13 mouse cellular contexts compared by ENCODE assay signal in the genomic region with DNA sequence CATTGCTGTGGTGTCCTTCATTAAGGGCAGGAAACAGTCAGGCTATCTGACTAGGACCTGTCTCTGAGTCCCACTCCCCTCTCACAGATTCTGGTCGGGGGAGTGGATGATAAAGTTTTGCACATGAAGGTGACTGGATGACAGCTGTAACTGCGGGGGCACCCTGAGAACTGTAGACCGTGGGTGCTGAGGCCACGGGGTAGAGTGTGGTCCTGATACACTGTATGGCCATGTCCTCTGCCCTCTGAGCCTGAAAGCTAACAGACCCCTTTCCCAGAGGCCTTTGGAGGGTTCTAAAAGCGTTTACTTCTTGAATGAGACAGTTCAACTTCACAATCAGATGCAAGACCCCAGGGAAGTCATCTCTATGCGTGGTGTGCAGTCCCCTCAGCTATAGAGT.
DNase-seq lines count a peak whose midpoint lies in the region; ATAC-seq and TF ChIP-seq lines count a peak whose summit lies in the region.
"Had no signal": no experiment of that assay in that cellular context is flagged by ENCODE, and none has a peak within 500 bp of the region (broad histone marks: within the 10 kb centered on the region; RNA-seq: fewer than 3 reads in every experiment).

No protein-coding gene starts in this region.

- peak; percentile 29; the same call in 1 of the 2 replicates for ATAC-seq in forebrain, embryonic 11.5 days (replicated peaks; ENCODE audit: low FRiP score)
- ATAC-seq in forebrain, postnatal 0 days = no peak
- no peak for ATAC-seq in limb, embryonic 13.5 days (ENCODE audit: low FRiP score, low read depth)
- 0 out of 2 replicates have a peak, but pooled peaks have one; percentile 5 for ATAC-seq in neural tube, embryonic 14.5 days (ENCODE audit: low read depth)
- no peak for ATAC-seq in liver, postnatal 0 days
- ATAC-seq: inflammation-experienced regulatory T-cells, adult 6 months had no signal

- H3K9ac ChIP-seq in forebrain, embryonic 11.5 days (ENCODE audit: low read length) = peak overlapping the region; percentile 20; the same call in 1 of the 2 replicates
- no peak overlapping the region for H3K9ac ChIP-seq in forebrain, postnatal 0 days
- peak overlapping the region; percentile 19; the same call in 1 of the 2 replicates for H3K9ac ChIP-seq in limb, embryonic 13.5 days
- no peak overlapping the region for H3K9ac ChIP-seq in neural tube, embryonic 14.5 days (replicated peaks; ENCODE audit: low read depth, low read length)
- no peak overlapping the region for H3K9ac ChIP-seq in liver, postnatal 0 days (replicated peaks)
- H3K9ac ChIP-seq: heart, embryonic 15.5 days; kidney, embryonic 15.5 days; lung, embryonic 15.5 days had no signal

- TF ChIP-seq CTCF in forebrain, postnatal 0 days (IDR thresholded peaks at IDR 0.05; ENCODE audit: low read depth) = no peak
- no peak for TF ChIP-seq CTCF in liver, postnatal 0 days (IDR thresholded peaks at IDR 0.05; ENCODE audit: low read depth)

- no peaks in the 10 kb centered on the region for H3K27me3 ChIP-seq in forebrain, embryonic 11.5 days (ENCODE audit: control insufficient read depth, insufficient read depth, low read length)
- H3K27me3 ChIP-seq in forebrain, postnatal 0 days (ENCODE audit: insufficient read depth, low read length) = no peaks in the 10 kb centered on the region
- peaks cover 6% of the 10 kb centered on the region; the same call in 1 of the 2 replicates for H3K27me3 ChIP-seq in limb, embryonic 13.5 days
- no peaks in the 10 kb centered on the region for H3K27me3 ChIP-seq in neural tube, embryonic 14.5 days (ENCODE audit: control insufficient read depth, insufficient read depth, low read length)
- no peaks in the 10 kb centered on the region; the same call in 1 of the 2 replicates for H3K27me3 ChIP-seq in liver, postnatal 0 days (ENCODE audit: insufficient read depth, low read length)
- H3K27me3 ChIP-seq: lung, embryonic 15.5 days had no signal

- TF ChIP-seq EP300 in liver, postnatal 0 days (IDR thresholded peaks at IDR 0.05; ENCODE audit: low read depth) = no peak

- WGBS in forebrain, embryonic 11.5 days = 37% methylated on average over 6 of the region's 6 CpGs
- 29% methylated on average over 6 of the region's 6 CpGs for WGBS in forebrain, postnatal 0 days
- WGBS in limb, embryonic 13.5 days = 73% methylated on average over 6 of the region's 6 CpGs
- WGBS in neural tube, embryonic 14.5 days = 40% methylated on average over 6 of the region's 6 CpGs
- WGBS in liver, postnatal 0 days (ENCODE audit: insufficient replicate concordance) = 52% methylated on average over 6 of the region's 6 CpGs

- H3K4me1 ChIP-seq in forebrain, embryonic 11.5 days (replicated peaks; ENCODE audit: control insufficient read depth, insufficient read depth, low read length) = peaks cover 20% of the 10 kb centered on the region
- H3K4me1 ChIP-seq in forebrain, postnatal 0 days (ENCODE audit: insufficient read depth) = no peaks in the 10 kb centered on the region; the same call in 1 of the 2 replicates
- H3K4me1 ChIP-seq in limb, embryonic 13.5 days = peaks cover 12% of the 10 kb centered on the region
- H3K4me1 ChIP-seq in neural tube, embryonic 14.5 days (ENCODE audit: control insufficient read depth, insufficient read depth, low read length) = peaks cover 7% of the 10 kb centered on the region; the same call in 1 of the 2 replicates
- H3K4me1 ChIP-seq in liver, postnatal 0 days (ENCODE audit: insufficient read depth) = no peaks in the 10 kb centered on the region

- peak overlapping the region; percentile 47 for H3K4me2 ChIP-seq in forebrain, embryonic 11.5 days (ENCODE audit: low read depth, low read length, severe bottlenecking)
- no peak overlapping the region for H3K4me2 ChIP-seq in forebrain, postnatal 0 days (ENCODE audit: low read depth)
- no peak overlapping the region for H3K4me2 ChIP-seq in limb, embryonic 13.5 days (replicated peaks)
- no peak overlapping the region for H3K4me2 ChIP-seq in neural tube, embryonic 14.5 days (ENCODE audit: low read depth, low read length)
- H3K4me2 ChIP-seq in liver, postnatal 0 days (ENCODE audit: low read depth, low read length) = no peak overlapping the region
- H3K4me2 ChIP-seq: kidney, embryonic 15.5 days; lung, embryonic 15.5 days had no signal

- DNase-seq in forebrain, embryonic 11.5 days (ENCODE audit: low spot score) = no peak
- DNase-seq in forebrain, postnatal 0 days = peak; percentile 3
- DNase-seq in liver, postnatal 0 days = no peak
- no peak for DNase-seq in c-Kit-positive CD71-positive TER-119-positive erythroid progenitor cells, embryonic 14.5 days (ENCODE audit: low spot score)
- DNase-seq in adrenal gland, adult 2 months = no peak
- DNase-seq: gastrocnemius, postnatal 10 days had no signal

- peak overlapping the region; percentile 90 for H3K27ac ChIP-seq in forebrain, embryonic 11.5 days (ENCODE audit: low read depth, low read length)
- no peak overlapping the region for H3K27ac ChIP-seq in forebrain, postnatal 0 days (ENCODE audit: low read depth, low read length)
- H3K27ac ChIP-seq in limb, embryonic 13.5 days = no peak overlapping the region
- H3K27ac ChIP-seq in neural tube, embryonic 14.5 days (ENCODE audit: low read depth, low read length) = 0 out of 2 replicates have a peak overlapping the region, but pooled peaks have one; percentile 10
- no peak overlapping the region for H3K27ac ChIP-seq in liver, postnatal 0 days (ENCODE audit: low read depth)
- H3K27ac ChIP-seq: heart, embryonic 15.5 days; kidney, embryonic 15.5 days; layer of hippocampus, adult 2 months; lung, embryonic 15.5 days had no signal

- no peak overlapping the region for H3K4me3 ChIP-seq in forebrain, embryonic 11.5 days (ENCODE audit: low read depth, low read length)
- no peak overlapping the region for H3K4me3 ChIP-seq in forebrain, postnatal 0 days (ENCODE audit: low read depth, low read length)
- no peak overlapping the region for H3K4me3 ChIP-seq in limb, embryonic 13.5 days
- H3K4me3 ChIP-seq in neural tube, embryonic 14.5 days (ENCODE audit: low read depth, low read length) = no peak overlapping the region
- no peak overlapping the region for H3K4me3 ChIP-seq in liver, postnatal 0 days (ENCODE audit: low read depth, low read length)
- H3K4me3 ChIP-seq: heart, embryonic 15.5 days; kidney, embryonic 15.5 days; layer of hippocampus, adult 2 months; lung, embryonic 15.5 days had no signal

- no peaks in the 10 kb centered on the region for H3K9me3 ChIP-seq in forebrain, embryonic 11.5 days (ENCODE audit: control insufficient read depth, low read length)
- H3K9me3 ChIP-seq in forebrain, postnatal 0 days (ENCODE audit: low read length) = no peaks in the 10 kb centered on the region
- H3K9me3 ChIP-seq in limb, embryonic 13.5 days = no peaks in the 10 kb centered on the region
- no peaks in the 10 kb centered on the region for H3K9me3 ChIP-seq in neural tube, embryonic 14.5 days (ENCODE audit: control insufficient read depth, low read length)
- no peaks in the 10 kb centered on the region for H3K9me3 ChIP-seq in liver, postnatal 0 days (ENCODE audit: low read length)
- H3K9me3 ChIP-seq: heart, embryonic 15.5 days; kidney, embryonic 15.5 days; lung, embryonic 15.5 days had no signal

- no peaks in the 10 kb centered on the region for H3K36me3 ChIP-seq in forebrain, embryonic 11.5 days (ENCODE audit: control insufficient read depth, insufficient read depth, low read length)
- H3K36me3 ChIP-seq in forebrain, postnatal 0 days (ENCODE audit: insufficient read depth) = no peaks in the 10 kb centered on the region
- no peaks in the 10 kb centered on the region for H3K36me3 ChIP-seq in limb, embryonic 13.5 days
- H3K36me3 ChIP-seq in neural tube, embryonic 14.5 days (ENCODE audit: control insufficient read depth, insufficient read depth, low read length) = no peaks in the 10 kb centered on the region
- no peaks in the 10 kb centered on the region for H3K36me3 ChIP-seq in liver, postnatal 0 days (replicated peaks; ENCODE audit: insufficient read depth, low read length)
- H3K36me3 ChIP-seq: heart, embryonic 15.5 days; kidney, embryonic 15.5 days; lung, embryonic 15.5 days had no signal

Comparison
In these comparisons a context has a peak if more than half of its experiments do, and no peak if none do; other contexts are left out.
1. ATAC-seq: peak in forebrain, embryonic 11.5 days (single experiment) and neural tube, embryonic 14.5 days (single experiment); none in forebrain, postnatal 0 days (single experiment), limb, embryonic 13.5 days (single experiment) and liver, postnatal 0 days (single experiment).
2. H3K27ac ChIP-seq: peak in forebrain, embryonic 11.5 days (single experiment) and neural tube, embryonic 14.5 days (single experiment); none in forebrain, postnatal 0 days (single experiment), limb, embryonic 13.5 days (single experiment) and liver, postnatal 0 days (single experiment).
3. H3K9ac ChIP-seq: peak in forebrain, embryonic 11.5 days (single experiment) and limb, embryonic 13.5 days (single experiment); none in forebrain, postnatal 0 days (single experiment), neural tube, embryonic 14.5 days (single experiment) and liver, postnatal 0 days (single experiment).